Mouse (Mus musculus) thymus, adult 2 months (tissue): ENCODE data around the gene Olfr548-ps1. TPM values are rescaled to one million over a fixed set of nuclear protein-coding genes. Genes with fewer than 3 reads are reported as not detected.

ENCODE experiments used
- DNase-seq: peaks from one replicate; pipeline ENCODE4 v3.0.0; 2021
- H3K27ac ChIP-seq: fragments of 200-500 bp; 2 replicates; pipeline ENCODE4 v1.5.1; 2012; ENCODE audit warnings: low read length, control low read depth; ENCODE audit not compliant: control insufficient read depth, insufficient read depth
- H3K27me3 ChIP-seq: fragments of 200-500 bp; 2 replicates; pipeline ENCODE4 v1.6.1; 2012; ENCODE audit warnings: mild to moderate bottlenecking, low read length, moderate library complexity, mixed read lengths; ENCODE audit not compliant: control insufficient read depth, insufficient read depth
- H3K36me3 ChIP-seq: fragments of 200-500 bp; 2 replicates; pipeline ENCODE4 v1.6.1; 2012; ENCODE audit warnings: mild to moderate bottlenecking, low read length, moderate library complexity; ENCODE audit not compliant: control insufficient read depth, insufficient read depth
- H3K4me1 ChIP-seq: fragments of 200-500 bp; replicated peaks from 2 replicates; pipeline ENCODE4 v1.6.1; 2012; ENCODE audit warnings: low read length; ENCODE audit not compliant: control insufficient read depth, insufficient read depth
- H3K4me3 ChIP-seq: fragments of 200-500 bp; 2 replicates; pipeline ENCODE4 v1.5.1; 2012; ENCODE audit warnings: mild to moderate bottlenecking, low read length, control low read depth, moderate library complexity; ENCODE audit not compliant: control insufficient read depth, insufficient read depth
- CTCF ChIP-seq: fragments of 200-500 bp; IDR thresholded peaks from 2 replicates; pipeline ENCODE4 v1.5.1; 2012; ENCODE audit warnings: mild to moderate bottlenecking, control low read depth, low read length, moderate library complexity, borderline replicate concordance; ENCODE audit not compliant: control insufficient read depth, poor library complexity, insufficient read depth; ENCODE audit errors: extremely low read depth
- POLR2A ChIP-seq: fragments of 200-500 bp; IDR thresholded peaks from 2 replicates; pipeline ENCODE4 v1.6.1; 2012; ENCODE audit warnings: mild to moderate bottlenecking, low read length, control low read depth, moderate library complexity; ENCODE audit not compliant: control insufficient read depth, poor library complexity, insufficient read depth; ENCODE audit errors: extremely low read depth
- WGBS: fragments of 180-500 bp; shearing (Covaris S2); methylation state at CpG from one replicate; pipeline ENCODE4 v1.1.7; 2018; 5-methylcytosine and 5-hydroxymethylcytosine counted together
- polyA plus RNA-seq: library from polyadenylated mRNA; depleted of rRNA; stranded (reverse); fragments of >200 nt; gene quantifications from 2 replicates; pipeline ENCODE4 v1.2.3, GENCODE M21; 2012

Gene Olfr548-ps1
- polyA plus RNA-seq, 1 experiment = not detected

GRCm38 (mm10) chr7:102529052-102529451 is 11.6 kb upstream of the Olfr548-ps1 start:
- DNase-seq = no peak
- Histone ChIP-seq H3K27me3 (no peaks in the 10 kb centered on the region), H3K36me3 (no peaks in the 10 kb centered on the region), H3K27ac (no peak overlapping the region), H3K4me3 (no peak overlapping the region), H3K4me1 (no peaks in the 10 kb centered on the region)
- TF ChIP-seq POLR2A (no peak), CTCF (no peak)
- WGBS = 16% methylated on average over 1 of the region's 1 CpGs

GRCm38 (mm10) chr7:102534449-102534848 is 6.2 kb upstream of the Olfr548-ps1 start, which contains the start of gene Olfr547:
Gene Olfr547 (plus strand): TSS chr7:102534749.
- Histone ChIP-seq H3K4me3 (no peak within 1 kb of the TSS), H3K27me3 (no peaks in the 10 kb centered on the region), H3K36me3 (no peaks in the 10 kb centered on the region), H3K4me1 (no peaks in the 10 kb centered on the region), H3K27ac (no peak within 1 kb of the TSS)
- no peak for TF ChIP-seq POLR2A
- no peak for TF ChIP-seq CTCF
- WGBS = 91% methylated on average over 1 of the region's 1 CpGs
- DNase-seq = no peak

- 67% methylated on average over 3 of the region's 3 CpGs for WGBS
- H3K36me3 ChIP-seq = no peaks in the 10 kb centered on the region
- no peak overlapping the region for H3K4me3 ChIP-seq
- DNase-seq = no peak
- H3K27ac ChIP-seq = no peak overlapping the region
- H3K27me3 ChIP-seq = no peaks in the 10 kb centered on the region
- no peaks in the 10 kb centered on the region for H3K4me1 ChIP-seq
- TF ChIP-seq CTCF = no peak
Observed at GRCm38 (mm10) chr7:102541251-102541650, 555 bp downstream of the Olfr548-ps1 start.

- H3K27ac ChIP-seq = no peak within 1 kb of the TSS
- WGBS = 98% methylated on average over 3 of the region's 3 CpGs
- DNase-seq = no peak
- H3K36me3 ChIP-seq = no peaks in the 10 kb centered on the region
- no peaks in the 10 kb centered on the region for H3K27me3 ChIP-seq
- H3K4me3 ChIP-seq = no peak within 1 kb of the TSS
- H3K4me1 ChIP-seq = no peaks in the 10 kb centered on the region
- TF ChIP-seq CTCF (no peak), POLR2A (no peak)
Observed at GRCm38 (mm10) chr7:102549570-102549969, 8.9 kb downstream of the Olfr548-ps1 start, which contains the start of gene Olfr549. Gene Olfr549 (plus strand): TSS chr7:102549870.

GRCm38 (mm10) chr7:102553279-102553678 is 12.6 kb downstream of the Olfr548-ps1 start:
- TF ChIP-seq POLR2A = no peak
- no peak for TF ChIP-seq CTCF
- no peaks in the 10 kb centered on the region for H3K27me3 ChIP-seq
- no peak for DNase-seq
- WGBS = 48% methylated on average over 3 of the region's 3 CpGs
- H3K27ac ChIP-seq = no peak overlapping the region
- H3K4me3 ChIP-seq = no peak overlapping the region
- peaks cover 3% of the 10 kb centered on the region; the same call in 1 of the 2 replicates for H3K36me3 ChIP-seq
- no peaks in the 10 kb centered on the region for H3K4me1 ChIP-seq

- TF ChIP-seq POLR2A (0 out of 2 replicates have a peak, but pooled peaks have one; percentile 44), CTCF (no peak)
- H3K4me1 ChIP-seq = peaks cover 6% of the 10 kb centered on the region
- WGBS = 6% methylated on average over 10 of the region's 10 CpGs
- peaks cover 20% of the 10 kb centered on the region for H3K36me3 ChIP-seq
- peak; percentile 89 for DNase-seq
- H3K27me3 ChIP-seq = no peaks in the 10 kb centered on the region
- peak within 1 kb of the TSS; percentile 73 for H3K4me3 ChIP-seq
- peak within 1 kb of the TSS; percentile 71 for H3K27ac ChIP-seq
Observed at GRCm38 (mm10) chr7:102564999-102565997, 24.6 kb downstream of the Olfr548-ps1 start, which contains the start of gene Trim21. Gene Trim21 (minus strand): TSS chr7:102565486.

GRCm38 (mm10) chr7:102566219-102566618 is 25.5 kb downstream of the Olfr548-ps1 start:
- Histone ChIP-seq H3K27me3 (no peaks in the 10 kb centered on the region), H3K4me3 (no peak overlapping the region), H3K36me3 (peaks cover 17% of the 10 kb centered on the region), H3K27ac (no peak overlapping the region), H3K4me1 (peaks cover 6% of the 10 kb centered on the region)
- TF ChIP-seq CTCF (no peak), POLR2A (no peak)
- no peak for DNase-seq
- 60% methylated on average over 4 of the region's 4 CpGs for WGBS
